Mouse (Mus musculus) MEL (cell line): ENCODE results near the gene Fubp3. TPM values are rescaled to one million over a fixed set of nuclear protein-coding genes. Genes with fewer than 3 reads are reported as not detected.

ENCODE experiments used
- DNase-seq: peaks from one replicate; pipeline ENCODE4 v3.0.0; 2011; ENCODE audit warnings: low read depth, low spot score
- H3K27ac ChIP-seq: 2 replicates; pipeline ENCODE4 v1.5.1; 2012; ENCODE audit warnings: low read depth, mild to moderate bottlenecking, control low read depth, low read length, moderate library complexity; ENCODE audit not compliant: control insufficient read depth
- H3K27me3 ChIP-seq, 2 experiments: fragments of 150-350 bp in 1 of 2; sonication (generic) in 1 of 2; 2 replicates each; pipeline ENCODE4 v1.6.1; 2012; ENCODE audit warnings: low read length in 2 of 2, mild to moderate bottlenecking in 2 of 2, improper control_type of control experiment in 1 of 2, moderate library complexity in 1 of 2; ENCODE audit not compliant: insufficient read depth in 2 of 2, control insufficient read depth in 1 of 2
- H3K36me3 ChIP-seq, 2 experiments: 2 replicates each; pipeline ENCODE4 v1.6.1; 2012 to 2014; ENCODE audit warnings: low read length in 2 of 2, improper control_type of control experiment in 1 of 2, inconsistent platforms in 1 of 2, mild to moderate bottlenecking in 1 of 2; ENCODE audit not compliant: insufficient read depth in 2 of 2, control insufficient read depth in 1 of 2
- H3K4me1 ChIP-seq, 2 experiments: fragments of 150-350 bp in 1 of 2; sonication (generic) in 1 of 2; 2 replicates each; pipeline ENCODE4 v1.6.1; 2012; ENCODE audit warnings: low read length in 2 of 2, improper control_type of control experiment in 1 of 2, mild to moderate bottlenecking in 1 of 2; ENCODE audit not compliant: insufficient read depth in 2 of 2, control insufficient read depth in 1 of 2
- H3K4me3 ChIP-seq, 2 experiments: fragments of 150-350 bp in 1 of 2; sonication (generic) in 1 of 2; 2 replicates each; pipeline ENCODE4 v1.5.1; 2012; ENCODE audit warnings: low read depth in 2 of 2, low read length in 2 of 2, mild to moderate bottlenecking in 2 of 2, moderate library complexity in 2 of 2, control low read depth in 1 of 2, improper control_type of control experiment in 1 of 2; ENCODE audit not compliant: control insufficient read depth in 1 of 2, insufficient read depth in 1 of 2
- H3K79me2 ChIP-seq: 2 replicates; pipeline ENCODE4 v1.6.1; 2012; ENCODE audit warnings: mild to moderate bottlenecking, low read length, moderate library complexity; ENCODE audit not compliant: control insufficient read depth, poor library complexity, insufficient read depth
- H3K9ac ChIP-seq: 2 replicates; pipeline ENCODE4 v1.6.1; 2012; ENCODE audit warnings: low read depth, mild to moderate bottlenecking, control low read depth, low read length, moderate library complexity; ENCODE audit not compliant: control insufficient read depth, poor library complexity, severe bottlenecking
- H3K9me3 ChIP-seq: fragments of 150-350 bp; sonication (generic); replicated peaks from 2 replicates; pipeline ENCODE4 v1.6.1; 2012; ENCODE audit warnings: mild to moderate bottlenecking, low read length, improper control_type of control experiment, moderate library complexity; ENCODE audit not compliant: insufficient read depth
- BHLHE40 ChIP-seq: IDR thresholded peaks from 2 replicates; pipeline ENCODE4 v1.6.1; 2012; ENCODE audit warnings: low read depth, mild to moderate bottlenecking, inconsistent platforms, low read length, improper control_type of control experiment, borderline replicate concordance
- CHD1 ChIP-seq: IDR thresholded peaks from 2 replicates; pipeline ENCODE4 v1.6.1; 2012; ENCODE audit warnings: low read depth, mild to moderate bottlenecking, inconsistent platforms, low read length, improper control_type of control experiment
- CHD2 ChIP-seq: IDR thresholded peaks from 2 replicates; pipeline ENCODE4 v1.6.1; 2011; ENCODE audit warnings: low read length, improper control_type of control experiment
- CTCF ChIP-seq, 3 experiments: IDR thresholded peaks in 2 of 3; conservative IDR thresholded peaks in 1 of 3; 2 replicates each; pipeline ENCODE4 v1.5.1; 2011 to 2012; ENCODE audit warnings: low read length in 3 of 3, low read depth in 2 of 3, mild to moderate bottlenecking in 2 of 3, improper control_type of control experiment in 1 of 3, inconsistent platforms in 1 of 3, mixed read lengths in 1 of 3, moderate library complexity in 1 of 3; ENCODE audit not compliant: control insufficient read depth in 1 of 3, insufficient read depth in 1 of 3, poor library complexity in 1 of 3, severe bottlenecking in 1 of 3
- E2F4 ChIP-seq: IDR thresholded peaks from 2 replicates; pipeline ENCODE4 v1.6.1; 2011; ENCODE audit warnings: low read depth, low read length, improper control_type of control experiment, borderline replicate concordance
- ELF1 ChIP-seq: IDR thresholded peaks from 2 replicates; pipeline ENCODE4 v1.6.1; 2014; ENCODE audit warnings: low read depth, mild to moderate bottlenecking, inconsistent platforms, low read length, improper control_type of control experiment, moderate library complexity
- EP300 ChIP-seq, 2 experiments: IDR thresholded peaks; 2 replicates each; pipeline ENCODE4 v1.6.1; 2011; ENCODE audit warnings: improper control_type of control experiment in 2 of 2, low read length in 2 of 2, low read depth in 1 of 2, mild to moderate bottlenecking in 1 of 2
- ETS1 ChIP-seq: IDR thresholded peaks from 2 replicates; pipeline ENCODE4 v1.6.1; 2012; ENCODE audit warnings: low read depth, mild to moderate bottlenecking, inconsistent platforms, low read length, improper control_type of control experiment, moderate library complexity
- GABPA ChIP-seq: IDR thresholded peaks from 2 replicates; pipeline ENCODE4 v1.6.1; 2012; ENCODE audit warnings: low read depth, mild to moderate bottlenecking, inconsistent platforms, low read length, improper control_type of control experiment, moderate library complexity
- GATA1 ChIP-seq: IDR thresholded peaks from 2 replicates; pipeline ENCODE4 v1.6.1; 2011; ENCODE audit warnings: low read depth, low read length, improper control_type of control experiment
- HCFC1 ChIP-seq: IDR thresholded peaks from 2 replicates; pipeline ENCODE4 v1.6.1; 2012; ENCODE audit warnings: low read depth, mild to moderate bottlenecking, inconsistent platforms, low read length, improper control_type of control experiment, moderate library complexity
- JUND ChIP-seq: IDR thresholded peaks from 2 replicates; pipeline ENCODE4 v1.6.1; 2011; ENCODE audit warnings: low read depth, mild to moderate bottlenecking, improper control_type of control experiment, low read length
- KAT2A ChIP-seq: conservative IDR thresholded peaks from 2 replicates; pipeline ENCODE4 v1.6.1; 2012; ENCODE audit warnings: low read depth, low read length, improper control_type of control experiment, inconsistent platforms
- MAFK ChIP-seq: IDR thresholded peaks from 2 replicates; pipeline ENCODE4 v1.6.1; 2011; ENCODE audit warnings: low read depth, mild to moderate bottlenecking, low read length, improper control_type of control experiment, borderline replicate concordance
- MAX ChIP-seq: IDR thresholded peaks from 2 replicates; pipeline ENCODE4 v1.6.1; 2011; ENCODE audit warnings: low read length, improper control_type of control experiment
- MAZ ChIP-seq: IDR thresholded peaks from 2 replicates; pipeline ENCODE4 v1.6.1; 2012; ENCODE audit warnings: low read depth, mild to moderate bottlenecking, inconsistent platforms, low read length, improper control_type of control experiment
- MEF2A ChIP-seq: IDR thresholded peaks from 2 replicates; pipeline ENCODE4 v1.6.1; 2014; ENCODE audit warnings: low read depth, mild to moderate bottlenecking, inconsistent platforms, low read length, improper control_type of control experiment; ENCODE audit not compliant: poor library complexity, insufficient replicate concordance, severe bottlenecking; ENCODE audit errors: extremely low read depth
- MXI1 ChIP-seq: IDR thresholded peaks from 2 replicates; pipeline ENCODE4 v1.6.1; 2011; ENCODE audit warnings: mild to moderate bottlenecking, low read depth, low read length, improper control_type of control experiment
- MYB ChIP-seq: IDR thresholded peaks from 2 replicates; pipeline ENCODE4 v1.6.1; 2011; ENCODE audit warnings: mild to moderate bottlenecking, low read depth, low read length, improper control_type of control experiment
- MYC ChIP-seq: IDR thresholded peaks from 2 replicates; pipeline ENCODE4 v1.6.1; 2011; ENCODE audit warnings: low read depth, mild to moderate bottlenecking, low read length, improper control_type of control experiment, moderate library complexity
- NELFE ChIP-seq: IDR thresholded peaks from 2 replicates; pipeline ENCODE4 v1.6.1; 2011; ENCODE audit warnings: low read depth, low read length, improper control_type of control experiment
- NRF1 ChIP-seq: IDR thresholded peaks from 2 replicates; pipeline ENCODE4 v1.6.1; 2014; ENCODE audit warnings: low read depth, mild to moderate bottlenecking, inconsistent platforms, low read length, improper control_type of control experiment, moderate library complexity; ENCODE audit not compliant: poor library complexity, insufficient read depth, severe bottlenecking
- POLR2A ChIP-seq, 2 experiments: IDR thresholded peaks; 2 replicates each; pipeline ENCODE4 v1.6.1; 2011 to 2012; ENCODE audit warnings: low read length in 2 of 2, mild to moderate bottlenecking in 2 of 2, control low read depth in 1 of 2, improper control_type of control experiment in 1 of 2, low read depth in 1 of 2, moderate library complexity in 1 of 2; ENCODE audit not compliant: control insufficient read depth in 1 of 2, insufficient read depth in 1 of 2, poor library complexity in 1 of 2
- POLR2AphosphoS2 ChIP-seq: IDR thresholded peaks from 2 replicates; pipeline ENCODE4 v1.6.1; 2011; ENCODE audit warnings: low read length, improper control_type of control experiment
- POLR2AphosphoS5 ChIP-seq: IDR thresholded peaks from 2 replicates; pipeline ENCODE4 v1.6.1; 2012; ENCODE audit warnings: low read depth, borderline replicate concordance, mild to moderate bottlenecking, inconsistent platforms, low read length, moderate library complexity, mixed read lengths
- RAD21 ChIP-seq: IDR thresholded peaks from 2 replicates; pipeline ENCODE4 v1.6.1; 2011; ENCODE audit warnings: mild to moderate bottlenecking, low read depth, low read length, improper control_type of control experiment
- RCOR1 ChIP-seq: IDR thresholded peaks from 2 replicates; pipeline ENCODE4 v1.6.1; 2012; ENCODE audit warnings: low read depth, mild to moderate bottlenecking, inconsistent platforms, low read length, improper control_type of control experiment
- SIN3A ChIP-seq: IDR thresholded peaks from 2 replicates; pipeline ENCODE4 v1.6.1; 2012; ENCODE audit warnings: low read length, improper control_type of control experiment, inconsistent platforms
- SMC3 ChIP-seq: IDR thresholded peaks from 2 replicates; pipeline ENCODE4 v1.6.1; 2011; ENCODE audit warnings: low read depth, low read length, improper control_type of control experiment
- TAL1 ChIP-seq: IDR thresholded peaks from 2 replicates; pipeline ENCODE4 v1.6.1; 2012; ENCODE audit warnings: mild to moderate bottlenecking, inconsistent platforms, low read length, moderate library complexity, mixed read lengths
- TBP ChIP-seq: IDR thresholded peaks from 2 replicates; pipeline ENCODE4 v1.8.0; 2011; ENCODE audit warnings: low read depth, low read length, improper control_type of control experiment
- TCF12 ChIP-seq: IDR thresholded peaks from 2 replicates; pipeline ENCODE4 v1.6.1; 2014; ENCODE audit warnings: low read depth, mild to moderate bottlenecking, inconsistent platforms, low read length, improper control_type of control experiment, moderate library complexity
- UBTF ChIP-seq: IDR thresholded peaks from 2 replicates; pipeline ENCODE4 v1.6.1; 2012; ENCODE audit warnings: low read depth, mild to moderate bottlenecking, inconsistent platforms, low read length, improper control_type of control experiment, moderate library complexity, borderline replicate concordance; ENCODE audit not compliant: insufficient read depth
- USF1 ChIP-seq: IDR thresholded peaks from 2 replicates; pipeline ENCODE4 v1.6.1; 2014; ENCODE audit warnings: low read depth, mild to moderate bottlenecking, inconsistent platforms, low read length, improper control_type of control experiment, moderate library complexity
- ZC3H11A ChIP-seq: IDR thresholded peaks from 2 replicates; pipeline ENCODE4 v1.6.1; 2012; ENCODE audit warnings: low read depth, mild to moderate bottlenecking, inconsistent platforms, low read length, improper control_type of control experiment
- ZKSCAN1 ChIP-seq: IDR thresholded peaks from 2 replicates; pipeline ENCODE4 v1.6.1; 2012; ENCODE audit warnings: low read depth, mild to moderate bottlenecking, inconsistent platforms, low read length, improper control_type of control experiment, moderate library complexity
- ZMIZ1 ChIP-seq: IDR thresholded peaks from 2 replicates; pipeline ENCODE4 v1.6.1; 2012; ENCODE audit warnings: low read depth, mild to moderate bottlenecking, inconsistent platforms, low read length, improper control_type of control experiment, moderate library complexity
- ZNF384 ChIP-seq: IDR thresholded peaks from 2 replicates; pipeline ENCODE4 v1.6.1; 2012; ENCODE audit warnings: low read depth, mild to moderate bottlenecking, inconsistent platforms, low read length, improper control_type of control experiment
- polyA plus RNA-seq, 2 experiments: library from polyadenylated mRNA; stranded (reverse) in 1 of 2; unstranded in 1 of 2; fragments of >175 nt in 1 of 2; fragments of >200 nt in 1 of 2; gene quantifications; 2 replicates each; pipeline versions ENCODE4 v1.2.1 to v1.2.4; 2012; ENCODE audit warnings: low replicate concordance in 2 of 2, low read depth in 1 of 2; ENCODE audit not compliant: insufficient read length in 2 of 2, insufficient read depth in 1 of 2, missing spikeins in 1 of 2
- total RNA-seq: library from RNA; depleted of rRNA; stranded (reverse); fragments of 300-350 nt; gene quantifications from 2 replicates; pipeline ENCODE4 v1.2.3, GENCODE M21; 2012

Gene Fubp3
- total and polyA plus RNA-seq, 3 experiments, result 44.7 to 80.0 TPM; not detected in 1

GRCm38 (mm10) chr2:31550503-31550902, 21.9 kb upstream of the Fubp3 start:
- Histone ChIP-seq H3K36me3 (no peaks in the 10 kb centered on the region), H3K4me1 (0 out of 4 replicates have a peak, but pooled peaks cover 0 to 2% of the 10 kb centered on the region in 2 experiments), H3K9ac (0 out of 2 replicates have a peak overlapping the region, but pooled peaks have one; percentile 35), H3K9me3 (no peaks in the 10 kb centered on the region), H3K79me2 (no peaks in the 10 kb centered on the region), H3K27me3 (no peaks in the 10 kb centered on the region; a peak in 1 of 4 replicates), H3K4me3 (peak overlapping the region; percentile 35; a peak in 3 of 4 replicates), H3K27ac (no peak overlapping the region)
- DNase-seq, result peak; percentile 84
- TF ChIP-seq ELF1 (peak; percentile 86), SIN3A (peak; percentile 62), HCFC1 (peak; percentile 99), CTCF (IDR thresholded peaks at IDR 0.05 in 2 of 3, conservative IDR thresholded peaks at IDR 0.05 in 1 of 3; ENCODE audit: control insufficient read depth in 1 of 3, insufficient read depth in 1 of 3, low read depth in 2 of 3, low read length in 3 of 3, poor library complexity in 1 of 3, severe bottlenecking in 1 of 3) (no peak), KAT2A (peak; percentile 88), NRF1 (no peak), POLR2A (IDR thresholded peaks at IDR 0.05; ENCODE audit: control insufficient read depth in 1 of 2, insufficient read depth in 1 of 2, low read depth in 1 of 2, low read length in 2 of 2, poor library complexity in 1 of 2) (peak in 1 of 2 experiments; percentile 52; a peak in 1 of 4 replicates), E2F4 (no peak), JUND (no peak), USF1 (peak; percentile 98), MAFK (no peak), NELFE (peak; percentile 56), MAX (peak; percentile 71), TCF12 (peak; percentile 16; the same call in 1 of the 2 replicates), ETS1 (no peak), MYC (no peak), CHD1 (no peak), CHD2 (peak; percentile 43; the same call in 1 of the 2 replicates), GABPA (no peak), ZKSCAN1 (no peak), POLR2AphosphoS2 (no peak), MAZ (no peak), RCOR1 (no peak), ZC3H11A (no peak), BHLHE40 (no peak), TAL1 (no peak), ZMIZ1 (no peak), POLR2AphosphoS5 (no peak), MEF2A (no peak), MXI1 (no peak), UBTF (no peak), ZNF384 (no peak), EP300 (IDR thresholded peaks at IDR 0.05; ENCODE audit: low read depth in 1 of 2, low read length in 2 of 2) (no peak), TBP (0 out of 2 replicates have a peak, but pooled peaks have one; percentile 44), GATA1 (no peak), SMC3 (no peak), MYB (no peak), RAD21 (no peak)
